Mouse (Mus musculus) liver, postnatal 0 days (tissue): Measurements from ENCODE around the gene Lrch4.

ENCODE experiments used
- CTCF ChIP-seq: sonication (generic); IDR thresholded peaks from 2 replicates; pipeline ENCODE4 v1.5.1; 2016; ENCODE audit warnings: antibody characterized with exemption, low read depth
- EP300 ChIP-seq: IDR thresholded peaks from 2 replicates; pipeline ENCODE4 v1.6.1; 2016; ENCODE audit warnings: antibody characterized with exemption, low read depth, mild to moderate bottlenecking

- TF ChIP-seq CTCF: no peak
- TF ChIP-seq EP300: no peak
Measured at GRCm38 (mm10) chr5:137672361-137672760, 43.4 kb downstream of the Lrch4 start.
